Mouse (Mus musculus) liver, embryonic 16.5 days (tissue): Measurements from ENCODE around the gene Ssbp4. TPM values are rescaled to one million over a fixed set of nuclear protein-coding genes. Genes with fewer than 3 reads are reported as not detected.

Source experiments
- ATAC-seq: fragments of 200-750 bp; cut with Nextera tagmentation; 2 replicates; pipeline ENCODE4 v1.8.0; 2017; ENCODE audit warnings: low read depth, mild to moderate bottlenecking, moderate number of reproducible peaks, moderate library complexity
- H3K27ac ChIP-seq: fragments of 300-500 bp; sonication (generic); 2 replicates; pipeline ENCODE4 v1.5.1; 2014; ENCODE audit warnings: mild to moderate bottlenecking, low read length
- H3K27me3 ChIP-seq: fragments of 300-500 bp; sonication (generic); 2 replicates; pipeline ENCODE4 v1.6.1; 2014; ENCODE audit warnings: low read depth, low read length, mixed read lengths; ENCODE audit not compliant: control insufficient read depth, insufficient read depth
- H3K36me3 ChIP-seq: fragments of 300-500 bp; sonication (generic); 2 replicates; pipeline ENCODE4 v1.6.1; 2014; ENCODE audit warnings: mild to moderate bottlenecking; ENCODE audit not compliant: control insufficient read depth, insufficient read depth
- H3K4me1 ChIP-seq: fragments of 300-500 bp; sonication (generic); 2 replicates; pipeline ENCODE4 v1.6.1; 2014; ENCODE audit warnings: low read depth, low read length, mixed read lengths; ENCODE audit not compliant: control insufficient read depth
- H3K4me2 ChIP-seq: fragments of 300-500 bp; sonication (generic); 2 replicates; pipeline ENCODE4 v1.6.1; 2014; ENCODE audit warnings: low read depth, low read length, mixed read lengths
- H3K4me3 ChIP-seq: fragments of 300-500 bp; sonication (generic); 2 replicates; pipeline ENCODE4 v1.5.1; 2014; ENCODE audit warnings: low read depth, mild to moderate bottlenecking, low read length
- H3K9ac ChIP-seq: fragments of 300-500 bp; sonication (generic); 2 replicates; pipeline ENCODE4 v1.6.1; 2014; ENCODE audit warnings: low read depth, low read length
- H3K9me3 ChIP-seq: fragments of 300-500 bp; sonication (generic); replicated peaks from 2 replicates; pipeline ENCODE4 v1.6.1; 2016; ENCODE audit warnings: low read length; ENCODE audit not compliant: control insufficient read depth
- WGBS: fragments of 180-500 bp; shearing (Covaris S2); extraction: QIAGEN DNeasy Blood & Tissue Kit; methylation state at CpG from one replicate; pipeline ENCODE4 v1.1.7; 2014; ENCODE audit not compliant: insufficient replicate concordance; 5-methylcytosine and 5-hydroxymethylcytosine counted together
- polyA plus RNA-seq: library from polyadenylated mRNA; unstranded; fragments of >200 nt; fragmentation: Nextera tagmentation; extraction: Ambion mirVana; gene quantifications from 2 replicates; pipeline ENCODE4 v1.2.1, GENCODE M21; 2015

The Ssbp4 gene
- polyA plus RNA-seq, 1 experiment from 2014 or later, result 32.3 TPM

DNA sequence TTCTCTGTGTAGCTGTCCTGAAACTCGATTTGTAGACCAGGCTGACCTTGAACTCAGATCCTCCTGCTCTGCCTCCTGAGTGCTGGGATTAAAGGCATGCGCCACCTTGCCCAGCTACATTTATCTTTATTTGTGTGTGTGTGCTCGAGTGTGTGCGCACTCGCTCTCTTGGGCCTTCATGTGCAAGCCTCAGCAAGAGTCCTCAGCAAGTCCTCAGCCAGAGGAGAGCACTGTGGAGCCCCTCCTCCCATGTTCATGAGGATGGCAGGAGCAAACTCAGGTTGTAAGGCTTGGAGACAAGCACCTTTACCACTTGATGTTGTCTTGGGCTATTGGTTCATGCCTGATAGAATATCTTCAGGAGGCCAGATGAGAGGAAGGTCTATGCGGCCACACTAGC is 60.9 kb downstream of the Ssbp4 start:
- H3K4me1 ChIP-seq, result peaks cover 66% of the 10 kb centered on the region
- WGBS, result 72% methylated on average over 6 of the region's 6 CpGs

More for the DNA sequence above, 60.9 kb downstream of the Ssbp4 start:
- H3K9me3 ChIP-seq, result no peaks in the 10 kb centered on the region
- H3K36me3 ChIP-seq, result no peaks in the 10 kb centered on the region
- ATAC-seq, result no peak
- H3K27ac ChIP-seq, result 0 out of 2 replicates have a peak overlapping the region, but pooled peaks have one; percentile 23
- no peak overlapping the region for H3K4me3 ChIP-seq
- no peaks in the 10 kb centered on the region for H3K27me3 ChIP-seq
- no peak overlapping the region for H3K9ac ChIP-seq
- H3K4me2 ChIP-seq, result no peak overlapping the region

Other genes with a start within 250 kb of the Ssbp4 start
- gene Comp, start 235.3 kb downstream of the Ssbp4 start, polyA plus RNA-seq, result 1.3 and 1.6 TPM in 2 replicates
- 3.4 and 3.9 TPM in 2 replicates for gene Crtc1, start 169.3 kb downstream of the Ssbp4 start, polyA plus RNA-seq
- 5.6 and 7.1 TPM in 2 replicates for gene Klhl26, start 131.9 kb downstream of the Ssbp4 start, polyA plus RNA-seq
- not detected in 2 replicates for gene Tmem59l, start 121.5 kb downstream of the Ssbp4 start, polyA plus RNA-seq
- gene Crlf1, start 115.7 kb downstream of the Ssbp4 start, polyA plus RNA-seq, result 0.83 and 1.3 TPM in 2 replicates
- gene Rex1bd, start 102.1 kb downstream of the Ssbp4 start, polyA plus RNA-seq, result 53.7 and 55.6 TPM in 2 replicates
- gene Uba52, start 98.1 kb downstream of the Ssbp4 start, polyA plus RNA-seq, result 490 and 558 TPM in 2 replicates
- 155 and 158 TPM in 2 replicates for gene Fkbp8, start 81.1 kb downstream of the Ssbp4 start, polyA plus RNA-seq
- 27.6 and 29.0 TPM in 2 replicates for gene Kxd1, start 80.9 kb downstream of the Ssbp4 start, polyA plus RNA-seq
- 12.9 and 16.8 TPM in 2 replicates for gene Ell, start 69.4 kb downstream of the Ssbp4 start, polyA plus RNA-seq
- 35.0 and 38.0 TPM in 2 replicates for gene Isyna1, start 14.5 kb downstream of the Ssbp4 start, polyA plus RNA-seq
- 7.5 and 9.0 TPM in 2 replicates for gene Lrrc25, start 7.3 kb upstream of the Ssbp4 start, polyA plus RNA-seq
- 2.7 and 3.1 TPM in 2 replicates for gene Gdf15, start 23.6 kb upstream of the Ssbp4 start, polyA plus RNA-seq
- 18.9 and 20.5 TPM in 2 replicates for gene Pgpep1, start 51.5 kb upstream of the Ssbp4 start, polyA plus RNA-seq
- gene Lsm4, start 64.4 kb upstream of the Ssbp4 start, polyA plus RNA-seq, result 104 and 113 TPM in 2 replicates
- 12.3 and 17.5 TPM in 2 replicates for gene Jund, start 90.1 kb upstream of the Ssbp4 start, polyA plus RNA-seq
- gene Iqcn, start 94.6 kb upstream of the Ssbp4 start, polyA plus RNA-seq, result 0.02 TPM in 1 of 2 replicates, not detected in the other
- 0.40 and 0.47 TPM in 2 replicates for gene Gm3336, start 109.7 kb upstream of the Ssbp4 start, polyA plus RNA-seq
- 1.5 and 2.2 TPM in 2 replicates for gene Pde4c, start 114.8 kb upstream of the Ssbp4 start, polyA plus RNA-seq
- gene Rab3a, start 145.8 kb upstream of the Ssbp4 start, polyA plus RNA-seq, result 2.2 and 3.4 TPM in 2 replicates
- 31.4 and 32.1 TPM in 2 replicates for gene Mpv17l2, start 152.1 kb upstream of the Ssbp4 start, polyA plus RNA-seq
- 12.2 and 13.9 TPM in 2 replicates for gene Pik3r2, start 167.8 kb upstream of the Ssbp4 start, polyA plus RNA-seq
- gene Mast3, start 196.2 kb upstream of the Ssbp4 start, polyA plus RNA-seq, result 7.5 and 9.0 TPM in 2 replicates
- 0.06 and 0.35 TPM in 2 replicates for gene Il12rb1, start 199.6 kb upstream of the Ssbp4 start, polyA plus RNA-seq
- 11.6 and 13.5 TPM in 2 replicates for gene Arrdc2, start 230.8 kb upstream of the Ssbp4 start, polyA plus RNA-seq